Mouse (Mus musculus): ENCODE measurements around the gene Ttc30b. TPM values are rescaled to one million over a fixed set of nuclear protein-coding genes. Genes with fewer than 3 reads are reported as not detected.
A peak's percentile ranks its signal among the peaks of the same experiment; 100 is the strongest.
"Not testable (repeated sequence)": the region's sequence is repeated elsewhere in the genome, so short reads cannot be mapped to it uniquely, and the experiment has no call there.

Gene Ttc30b
- polyA plus RNA-seq, 1 experiment from 2014 or later: 8.3 TPM

GRCm38 (mm10) chr2:75959183-75959849, 20.9 kb upstream of the Ttc30b start:
- H3K9me3 ChIP-seq (ENCODE audit: control insufficient read depth, low read length): no peaks in the 10 kb centered on the region
- H3K4me1 ChIP-seq (ENCODE audit: control insufficient read depth, insufficient read depth, low read length): peaks cover 19% of the 10 kb centered on the region
- 28% methylated on average over 18 of the region's 18 CpGs for WGBS
- no peak overlapping the region; the same call in none of the 2 replicates for H3K4me3 ChIP-seq (ENCODE audit: low read length)
- H3K4me2 ChIP-seq (ENCODE audit: low read depth, low read length): peak overlapping the region; percentile 36
- H3K27me3 ChIP-seq (replicated peaks; ENCODE audit: control insufficient read depth, insufficient read depth, low read length): no peaks in the 10 kb centered on the region
- H3K36me3 ChIP-seq (ENCODE audit: control insufficient read depth, insufficient read depth, low read length): no peaks in the 10 kb centered on the region
- peak overlapping the region; percentile 58; the same call in 1 of the 2 replicates for H3K9ac ChIP-seq (ENCODE audit: low read depth, low read length)
- peak overlapping the region; percentile 59; the same call in 1 of the 2 replicates for H3K27ac ChIP-seq (ENCODE audit: low read length)
- ATAC-seq: peak; percentile 57; the same call in 1 of the 2 replicates

DNA sequence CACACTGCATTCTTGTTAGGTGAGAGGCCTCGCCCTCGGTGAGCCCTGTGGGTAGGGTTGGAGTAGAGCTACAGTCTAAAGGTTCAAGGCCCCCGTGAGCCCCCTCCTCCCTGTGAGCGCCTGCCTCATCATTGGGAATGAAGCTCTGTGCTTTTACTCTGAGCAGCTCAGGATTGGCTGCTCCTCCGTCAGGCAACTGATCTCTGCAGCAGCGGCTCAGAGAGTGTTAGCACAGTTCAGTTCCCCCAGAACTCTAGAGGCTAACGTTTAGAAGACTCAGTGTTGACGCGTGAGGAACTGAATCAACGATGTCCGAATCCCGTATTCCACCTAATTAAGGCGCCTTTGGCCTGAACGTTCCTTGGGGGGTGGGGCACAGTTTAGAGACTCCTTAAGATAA, 17.3 kb upstream of the Ttc30b start:
- Histone ChIP-seq H3K9me3 (ENCODE audit: control insufficient read depth, low read length) (no peaks in the 10 kb centered on the region), H3K4me2 (ENCODE audit: low read depth, low read length) (no peak overlapping the region)
- no peak for ATAC-seq

DNA sequence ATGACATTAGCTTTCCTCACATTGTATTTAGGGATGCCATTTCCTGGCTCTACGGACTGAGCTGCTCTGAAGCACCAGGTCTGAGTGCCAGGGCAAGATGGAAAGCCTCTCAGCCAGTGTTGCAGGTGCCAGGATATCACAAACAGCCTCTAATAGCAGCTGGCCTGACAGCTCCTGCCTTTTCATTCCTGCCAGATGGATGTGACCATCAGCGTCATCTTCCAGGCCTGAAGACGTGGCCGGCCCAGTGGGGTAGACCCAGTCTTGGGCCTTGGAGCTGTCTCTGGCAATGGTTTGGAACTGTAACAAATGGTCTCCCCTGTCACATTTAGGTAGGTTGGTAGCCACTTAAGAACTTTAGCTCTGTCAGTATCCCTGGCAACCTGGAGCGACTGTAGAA, 14.9 kb upstream of the Ttc30b start:
- H3K36me3 ChIP-seq (ENCODE audit: control insufficient read depth, insufficient read depth, low read length): no peaks in the 10 kb centered on the region
- no peak for ATAC-seq
- H3K27me3 ChIP-seq (replicated peaks; ENCODE audit: control insufficient read depth, insufficient read depth, low read length): no peaks in the 10 kb centered on the region
- H3K9ac ChIP-seq (ENCODE audit: low read depth, low read length): no peak overlapping the region
- H3K27ac ChIP-seq (ENCODE audit: low read length): no peak overlapping the region
- no peaks in the 10 kb centered on the region for H3K4me1 ChIP-seq (ENCODE audit: control insufficient read depth, insufficient read depth, low read length)
- H3K9me3 ChIP-seq (ENCODE audit: control insufficient read depth, low read length): no peaks in the 10 kb centered on the region
- no peak overlapping the region for H3K4me3 ChIP-seq (ENCODE audit: low read length)
- no peak overlapping the region for H3K4me2 ChIP-seq (ENCODE audit: low read depth, low read length)
- WGBS: 94% methylated on average over 5 of the region's 5 CpGs

More for the DNA sequence above, 17.3 kb upstream of the Ttc30b start:
- H3K27ac ChIP-seq (ENCODE audit: low read length): no peak overlapping the region
- H3K36me3 ChIP-seq (ENCODE audit: control insufficient read depth, insufficient read depth, low read length): no peaks in the 10 kb centered on the region
- H3K9ac ChIP-seq (ENCODE audit: low read depth, low read length): no peak overlapping the region
- H3K4me3 ChIP-seq (ENCODE audit: low read length): no peak overlapping the region
- 52% methylated on average over 14 of the region's 14 CpGs for WGBS
- H3K27me3 ChIP-seq (replicated peaks; ENCODE audit: control insufficient read depth, insufficient read depth, low read length): no peaks in the 10 kb centered on the region
- H3K4me1 ChIP-seq (ENCODE audit: control insufficient read depth, insufficient read depth, low read length): peaks cover 15% of the 10 kb centered on the region

- no peak for ATAC-seq
- 67% methylated on average over 8 of the region's 8 CpGs for WGBS
These were observed 12.3 kb upstream of the Ttc30b start for GRCm38 (mm10) chr2:75950685-75951084.

DNA sequence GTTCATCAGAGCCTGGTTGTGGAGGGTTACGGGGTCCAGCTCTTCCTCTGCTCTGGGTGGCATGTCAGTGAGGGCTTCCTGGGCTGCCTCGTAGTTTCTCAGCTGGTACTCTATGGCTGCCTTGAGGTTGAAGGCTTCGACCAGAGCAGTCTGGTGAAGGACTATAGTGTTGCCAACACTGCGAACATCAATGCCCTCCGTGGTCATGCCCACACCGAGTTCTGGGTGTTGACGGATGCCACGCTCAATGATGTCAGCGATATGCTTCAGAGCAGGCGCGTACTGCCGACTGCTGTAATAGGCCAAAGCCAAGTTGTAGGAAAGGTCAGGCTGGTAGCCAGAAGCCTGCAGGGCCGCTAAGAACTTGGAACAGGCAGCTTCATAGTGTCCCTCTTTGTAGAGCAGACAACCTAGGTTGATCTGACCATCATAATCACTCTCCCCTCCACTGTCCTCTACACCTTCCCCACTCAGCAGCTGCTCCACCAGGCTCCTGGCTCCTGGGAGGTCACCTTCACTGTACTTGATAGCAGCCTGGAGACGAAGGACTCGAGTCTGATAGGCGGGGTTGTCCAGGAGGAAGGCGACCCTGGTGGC, 767 bp downstream of the Ttc30b start:
- ATAC-seq: not testable (repeated sequence)
- WGBS: 63% methylated on average over 15 of the region's 17 CpGs
- H3K9ac ChIP-seq (ENCODE audit: low read depth, low read length): peak overlapping the region; percentile 69; the same call in 1 of the 2 replicates

More at GRCm38 (mm10) chr2:75950685-75951084, 12.3 kb upstream of the Ttc30b start:
- Histone ChIP-seq H3K4me2 (ENCODE audit: low read depth, low read length) (no peak overlapping the region), H3K4me1 (ENCODE audit: control insufficient read depth, insufficient read depth, low read length) (no peaks in the 10 kb centered on the region), H3K9me3 (ENCODE audit: control insufficient read depth, low read length) (no peaks in the 10 kb centered on the region), H3K9ac (ENCODE audit: low read depth, low read length) (no peak overlapping the region), H3K27ac (ENCODE audit: low read length) (no peak overlapping the region), H3K36me3 (ENCODE audit: control insufficient read depth, insufficient read depth, low read length) (no peaks in the 10 kb centered on the region), H3K27me3 (replicated peaks; ENCODE audit: control insufficient read depth, insufficient read depth, low read length) (no peaks in the 10 kb centered on the region), H3K4me3 (ENCODE audit: low read length) (no peak overlapping the region)

GRCm38 (mm10) chr2:75936685-75937084, 1.7 kb downstream of the Ttc30b start:
- H3K9ac ChIP-seq (ENCODE audit: low read depth, low read length); H3K36me3 ChIP-seq (ENCODE audit: control insufficient read depth, insufficient read depth, low read length); H3K4me1 ChIP-seq (ENCODE audit: control insufficient read depth, insufficient read depth, low read length); H3K4me3 ChIP-seq (ENCODE audit: low read length); H3K27me3 ChIP-seq (replicated peaks; ENCODE audit: control insufficient read depth, insufficient read depth, low read length); ATAC-seq; H3K4me2 ChIP-seq (ENCODE audit: low read depth, low read length); H3K9me3 ChIP-seq (ENCODE audit: control insufficient read depth, low read length); H3K27ac ChIP-seq (ENCODE audit: low read length): not testable (repeated sequence)
- WGBS: 91% methylated on average over 2 of the region's 2 CpGs

More for the DNA sequence above, 767 bp downstream of the Ttc30b start:
- not testable (repeated sequence) for H3K36me3 ChIP-seq (ENCODE audit: control insufficient read depth, insufficient read depth, low read length); H3K9me3 ChIP-seq (ENCODE audit: control insufficient read depth, low read length); H3K4me1 ChIP-seq (ENCODE audit: control insufficient read depth, insufficient read depth, low read length); H3K27me3 ChIP-seq (replicated peaks; ENCODE audit: control insufficient read depth, insufficient read depth, low read length); H3K27ac ChIP-seq (ENCODE audit: low read length)
- Histone ChIP-seq H3K4me3 (ENCODE audit: low read length) (peak overlapping the region; percentile 60), H3K4me2 (ENCODE audit: low read depth, low read length) (peak overlapping the region; percentile 49)

DNA sequence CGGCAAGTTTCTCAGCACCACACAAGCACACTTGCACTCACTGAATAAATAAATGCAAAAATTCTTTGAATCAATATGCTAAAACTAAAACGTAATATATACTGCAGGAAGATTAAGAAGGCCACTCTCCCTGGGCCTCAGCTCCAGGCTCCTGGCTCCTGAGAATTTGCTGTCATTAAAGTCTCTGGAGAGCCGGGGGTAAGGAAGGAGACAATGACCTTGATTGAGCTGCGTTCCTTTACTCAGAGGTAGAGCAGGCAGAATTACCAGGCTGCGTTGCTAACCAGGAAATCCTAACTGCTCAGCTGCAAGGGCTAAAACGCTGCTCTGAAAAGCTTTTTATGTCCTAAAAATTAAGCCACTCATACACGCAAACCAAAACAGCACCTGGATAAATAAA, 4.8 kb downstream of the Ttc30b start:
- Histone ChIP-seq H3K36me3 (ENCODE audit: control insufficient read depth, insufficient read depth, low read length) (no peaks in the 10 kb centered on the region), H3K4me1 (ENCODE audit: control insufficient read depth, insufficient read depth, low read length) (no peaks in the 10 kb centered on the region), H3K27me3 (replicated peaks; ENCODE audit: control insufficient read depth, insufficient read depth, low read length) (no peaks in the 10 kb centered on the region), H3K4me2 (ENCODE audit: low read depth, low read length) (no peak overlapping the region), H3K9ac (ENCODE audit: low read depth, low read length) (no peak overlapping the region), H3K4me3 (ENCODE audit: low read length) (no peak overlapping the region), H3K9me3 (ENCODE audit: control insufficient read depth, low read length) (no peaks in the 10 kb centered on the region), H3K27ac (ENCODE audit: low read length) (no peak overlapping the region)
- ATAC-seq: no peak
- 30% methylated on average over 7 of the region's 7 CpGs for WGBS

DNA sequence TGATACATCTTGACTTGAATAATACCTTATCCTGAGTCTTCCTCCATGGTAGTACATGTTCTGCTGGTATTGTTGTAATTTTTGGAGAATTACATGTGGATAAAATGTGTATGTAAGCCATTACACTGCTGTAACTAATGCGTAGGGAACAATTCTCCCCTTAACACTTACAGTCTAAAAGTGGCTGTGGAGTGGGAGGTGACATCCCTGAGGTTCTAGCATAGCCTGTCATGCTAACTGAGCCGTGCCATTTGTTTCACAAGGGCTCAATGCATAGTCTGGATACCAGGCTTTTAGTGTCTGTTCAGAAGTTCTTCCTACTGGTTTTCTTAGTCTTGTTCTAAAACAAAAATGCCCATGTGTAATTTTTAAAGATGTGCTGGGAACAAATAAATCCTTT, 7.4 kb downstream of the Ttc30b start:
- WGBS: 92% methylated on average over 2 of the region's 2 CpGs

GRCm38 (mm10) chr2:75929786-75930444, 8.5 kb downstream of the Ttc30b start:
- H3K4me2 ChIP-seq (ENCODE audit: low read depth, low read length): no peak overlapping the region
- 93% methylated on average over 6 of the region's 6 CpGs for WGBS
- H3K4me1 ChIP-seq (ENCODE audit: control insufficient read depth, insufficient read depth, low read length): no peaks in the 10 kb centered on the region
- H3K27ac ChIP-seq (ENCODE audit: low read length): no peak overlapping the region
- no peaks in the 10 kb centered on the region for H3K9me3 ChIP-seq (ENCODE audit: control insufficient read depth, low read length)
- H3K9ac ChIP-seq (ENCODE audit: low read depth, low read length): no peak overlapping the region
- ATAC-seq: no peak
- no peaks in the 10 kb centered on the region for H3K27me3 ChIP-seq (replicated peaks; ENCODE audit: control insufficient read depth, insufficient read depth, low read length)
- no peak overlapping the region for H3K4me3 ChIP-seq (ENCODE audit: low read length)
- H3K36me3 ChIP-seq (ENCODE audit: control insufficient read depth, insufficient read depth, low read length): 0 out of 2 replicates have a peak, but pooled peaks cover 4% of the 10 kb centered on the region

More for the DNA sequence above, 7.4 kb downstream of the Ttc30b start:
- H3K4me3 ChIP-seq (ENCODE audit: low read length): no peak overlapping the region
- ATAC-seq: no peak
- 0 out of 2 replicates have a peak, but pooled peaks cover 4% of the 10 kb centered on the region for H3K36me3 ChIP-seq (ENCODE audit: control insufficient read depth, insufficient read depth, low read length)
- H3K27ac ChIP-seq (ENCODE audit: low read length): no peak overlapping the region
- no peaks in the 10 kb centered on the region for H3K27me3 ChIP-seq (replicated peaks; ENCODE audit: control insufficient read depth, insufficient read depth, low read length)
- no peaks in the 10 kb centered on the region for H3K4me1 ChIP-seq (ENCODE audit: control insufficient read depth, insufficient read depth, low read length)
- no peak overlapping the region for H3K4me2 ChIP-seq (ENCODE audit: low read depth, low read length)
- H3K9me3 ChIP-seq (ENCODE audit: control insufficient read depth, low read length): no peaks in the 10 kb centered on the region
- no peak overlapping the region for H3K9ac ChIP-seq (ENCODE audit: low read depth, low read length)

Data from intestine, embryonic 16.5 days (tissue).